8 mouse cellular contexts compared by ENCODE assay signal in the genomic region with DNA sequence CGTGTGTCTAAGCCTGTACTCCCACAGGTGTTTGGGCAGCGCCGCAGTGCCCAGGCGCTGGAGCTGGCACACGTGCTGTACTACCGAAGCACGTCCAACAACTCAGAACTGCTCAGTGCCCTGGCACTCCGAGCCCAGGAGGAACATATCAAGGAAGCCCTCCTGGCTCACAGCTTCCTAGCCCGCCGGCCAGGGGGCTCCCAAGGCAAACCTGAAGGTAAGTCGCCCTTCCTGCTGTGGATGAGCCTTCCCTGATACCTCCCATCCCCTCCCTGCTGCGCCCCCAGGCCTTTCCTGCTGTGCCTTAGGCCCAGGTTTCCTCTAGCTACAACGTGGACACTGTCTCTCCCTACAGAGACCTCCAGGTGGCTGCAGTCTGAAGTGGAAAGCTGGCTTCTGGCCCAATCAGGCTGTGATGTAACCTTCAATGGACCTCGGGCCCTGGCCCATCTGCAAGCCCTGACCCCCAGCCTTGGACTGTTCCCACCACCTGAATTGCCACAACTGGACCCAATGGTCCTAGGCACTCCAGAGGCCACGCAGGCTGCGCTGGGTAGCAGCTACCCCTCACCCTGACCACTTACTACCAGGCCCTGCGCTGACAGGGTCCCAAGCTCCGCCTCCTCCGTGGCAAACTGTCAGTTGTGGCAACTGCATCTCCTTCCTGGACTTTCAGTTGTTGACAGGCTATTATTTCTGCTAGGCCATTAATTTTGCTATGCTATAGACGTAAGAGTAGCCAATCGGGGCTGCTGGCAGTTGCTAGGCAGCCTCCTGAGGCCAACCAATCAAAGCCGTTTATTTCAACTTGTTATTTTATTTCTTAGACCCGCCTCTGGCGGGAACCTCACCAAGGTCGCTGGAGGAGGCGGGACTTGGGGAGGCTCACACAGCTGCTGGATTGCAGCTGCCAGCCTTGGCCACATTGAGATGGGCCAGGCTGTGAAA. TPM values are rescaled to one million over a fixed set of nuclear protein-coding genes. Genes with fewer than 3 reads are reported as not detected.
DNase-seq lines count a peak whose midpoint lies in the region; ATAC-seq lines count a peak whose summit lies in the region.

No protein-coding gene starts in this region.

- no peaks in the 10 kb centered on the region for H3K27me3 ChIP-seq in forebrain, embryonic 11.5 days (ENCODE audit: control insufficient read depth, insufficient read depth, low read length)
- no peaks in the 10 kb centered on the region for H3K27me3 ChIP-seq in heart, embryonic 15.5 days
- H3K27me3 ChIP-seq in liver, embryonic 11.5 days (replicated peaks; ENCODE audit: control insufficient read depth, insufficient read depth, low read length), result no peaks in the 10 kb centered on the region

- DNase-seq in 3134 (ENCODE audit: extremely low read depth, insufficient read length, low spot score), result peak; percentile 51
- DNase-seq in adrenal gland, adult 8-10 months, result peak; percentile 88
- peak; percentile 80 for DNase-seq in forebrain, embryonic 11.5 days (ENCODE audit: low spot score)
- DNase-seq in kidney, postnatal 10 days, result peak; percentile 89
- DNase-seq in liver, embryonic 11.5 days (ENCODE audit: low spot score), result peak; percentile 60
- DNase-seq in spleen, postnatal 4 days (ENCODE audit: low spot score in 2 of 2), result peak; percentile 82 to 86

- ATAC-seq in forebrain, embryonic 11.5 days (replicated peaks; ENCODE audit: low FRiP score), result peak; percentile 90
- peak; percentile 75 for ATAC-seq in heart, embryonic 15.5 days (replicated peaks; ENCODE audit: insufficient number of reproducible peaks, insufficient read depth, low FRiP score, low read depth)
- ATAC-seq in liver, embryonic 11.5 days (replicated peaks; ENCODE audit: low FRiP score), result peak; percentile 48; the same call in 1 of the 2 replicates
- peak; percentile 42 for ATAC-seq in monocyte, adult 5-6 weeks (replicated peaks; ENCODE audit: insufficient number of reproducible peaks, low FRiP score, low TSS enrichment, poor library complexity, severe bottlenecking)

- H3K9ac ChIP-seq in forebrain, embryonic 11.5 days (ENCODE audit: low read length), result peak overlapping the region; percentile 47
- peak overlapping the region; percentile 47 for H3K9ac ChIP-seq in heart, embryonic 15.5 days
- peak overlapping the region; percentile 3; the same call in 1 of the 2 replicates for H3K9ac ChIP-seq in liver, embryonic 11.5 days (ENCODE audit: low read depth, low read length)

- H3K27ac ChIP-seq in forebrain, embryonic 11.5 days (ENCODE audit: low read depth, low read length), result peak overlapping the region; percentile 84
- H3K27ac ChIP-seq in heart, embryonic 15.5 days, result peak overlapping the region; percentile 71
- H3K27ac ChIP-seq in liver, embryonic 11.5 days (ENCODE audit: low read depth, low read length), result peak overlapping the region; percentile 71

- peak overlapping the region; percentile 39 for H3K4me2 ChIP-seq in forebrain, embryonic 11.5 days (ENCODE audit: low read depth, low read length, severe bottlenecking)
- peak overlapping the region; percentile 64 for H3K4me2 ChIP-seq in heart, embryonic 15.5 days
- H3K4me2 ChIP-seq in liver, embryonic 11.5 days, result peak overlapping the region; percentile 55

- no peaks in the 10 kb centered on the region for H3K36me3 ChIP-seq in forebrain, embryonic 11.5 days (ENCODE audit: control insufficient read depth, insufficient read depth, low read length)
- peaks cover under 1% of the 10 kb centered on the region; the same call in 1 of the 2 replicates for H3K36me3 ChIP-seq in heart, embryonic 15.5 days
- H3K36me3 ChIP-seq in liver, embryonic 11.5 days (ENCODE audit: control insufficient read depth, insufficient read depth, low read length), result peaks cover 3% of the 10 kb centered on the region; the same call in 1 of the 2 replicates

- H3K4me3 ChIP-seq in forebrain, embryonic 11.5 days (ENCODE audit: low read depth, low read length), result peak overlapping the region; percentile 11
- peak overlapping the region; percentile 45 for H3K4me3 ChIP-seq in heart, embryonic 15.5 days
- peak overlapping the region; percentile 22 for H3K4me3 ChIP-seq in liver, embryonic 11.5 days (ENCODE audit: low read depth, low read length)

- 33% methylated on average over 26 of the region's 26 CpGs for WGBS in forebrain, embryonic 11.5 days
- 37% methylated on average over 26 of the region's 26 CpGs for WGBS in heart, embryonic 15.5 days
- 44% methylated on average over 26 of the region's 26 CpGs for WGBS in liver, embryonic 11.5 days

- H3K9me3 ChIP-seq in forebrain, embryonic 11.5 days (ENCODE audit: control insufficient read depth, low read length), result no peaks in the 10 kb centered on the region
- H3K9me3 ChIP-seq in heart, embryonic 15.5 days (replicated peaks), result no peaks in the 10 kb centered on the region
- no peaks in the 10 kb centered on the region for H3K9me3 ChIP-seq in liver, embryonic 11.5 days (ENCODE audit: control insufficient read depth, low read length)

- peaks cover 15% of the 10 kb centered on the region for H3K4me1 ChIP-seq in forebrain, embryonic 11.5 days (replicated peaks; ENCODE audit: control insufficient read depth, insufficient read depth, low read length)
- peaks cover 37% of the 10 kb centered on the region for H3K4me1 ChIP-seq in heart, embryonic 15.5 days (replicated peaks)
- H3K4me1 ChIP-seq in liver, embryonic 11.5 days (replicated peaks; ENCODE audit: control insufficient read depth, insufficient read depth, low read length), result peaks cover 37% of the 10 kb centered on the region

RNA-seq across cellular contexts. Expression of gene Emp3, which starts 4.9 kb away (rescaled TPM):
- total RNA-seq in adrenal gland, adult 8-10 months (2022), result 100 to 1,000 TPM; 302 to 612 (median 463) TPM
- 15.2 and 20.6 TPM in 2 replicates for polyA plus RNA-seq in forebrain, embryonic 11.5 days (2014; fragmentation: Nextera tagmentation; extraction: Ambion mirVana)
- 71.5 and 108 TPM in 2 replicates for polyA plus RNA-seq in heart, embryonic 15.5 days (2015; fragmentation: Nextera tagmentation; extraction: Ambion mirVana)
- 91.8 and 99.6 TPM in 2 replicates for polyA plus RNA-seq in liver, embryonic 11.5 days (2014; fragmentation: Nextera tagmentation; extraction: Ambion mirVana)
- total RNA-seq in monocyte, adult 5-6 weeks (2017), result 293 to 405 TPM (median 376 TPM) in 3 replicates

RNA-seq across cellular contexts. Expression of gene Ccdc114, which starts 7.5 kb away (rescaled TPM):
- 10 to 100 TPM; 17.8 to 92.8 (median 47.9) TPM for total RNA-seq in adrenal gland, adult 8-10 months (2022)
- 2.4 and 3.1 TPM in 2 replicates for polyA plus RNA-seq in forebrain, embryonic 11.5 days (2014; fragmentation: Nextera tagmentation; extraction: Ambion mirVana)
- polyA plus RNA-seq in heart, embryonic 15.5 days (2015; fragmentation: Nextera tagmentation; extraction: Ambion mirVana), result 3.4 and 3.6 TPM in 2 replicates
- 2.4 and 4.3 TPM in 2 replicates for polyA plus RNA-seq in liver, embryonic 11.5 days (2014; fragmentation: Nextera tagmentation; extraction: Ambion mirVana)
- 2.9 TPM in 2 of 3 replicates, not detected in the other for total RNA-seq in monocyte, adult 5-6 weeks (2017)

RNA-seq across cellular contexts. Expression of gene Tmem143, which starts 19.6 kb away (rescaled TPM):
- total RNA-seq in adrenal gland, adult 8-10 months (2022), result 10 to 100 TPM; 36.3 to 60.3 (median 52.9) TPM
- polyA plus RNA-seq in forebrain, embryonic 11.5 days (2014; fragmentation: Nextera tagmentation; extraction: Ambion mirVana), result 2.6 and 3.2 TPM in 2 replicates
- 6.6 and 8.0 TPM in 2 replicates for polyA plus RNA-seq in heart, embryonic 15.5 days (2015; fragmentation: Nextera tagmentation; extraction: Ambion mirVana)
- polyA plus RNA-seq in liver, embryonic 11.5 days (2014; fragmentation: Nextera tagmentation; extraction: Ambion mirVana), result 4.0 and 5.8 TPM in 2 replicates
- 4.4 to 5.6 TPM (median 4.4 TPM) in 3 replicates for total RNA-seq in monocyte, adult 5-6 weeks (2017)

RNA-seq across cellular contexts. Expression of gene Syngr4, which starts 19.8 kb away (rescaled TPM):
- total RNA-seq in adrenal gland, adult 8-10 months (2022), result under 1 TPM in 1 of 4 experiments, not detected in 3; 0.78 TPM
- polyA plus RNA-seq in forebrain, embryonic 11.5 days (2014; fragmentation: Nextera tagmentation; extraction: Ambion mirVana), result 1.1 and 2.1 TPM in 2 replicates
- polyA plus RNA-seq in heart, embryonic 15.5 days (2015; fragmentation: Nextera tagmentation; extraction: Ambion mirVana), result 0.65 and 0.76 TPM in 2 replicates
- 1.0 and 1.3 TPM in 2 replicates for polyA plus RNA-seq in liver, embryonic 11.5 days (2014; fragmentation: Nextera tagmentation; extraction: Ambion mirVana)
- not detected in 3 replicates for total RNA-seq in monocyte, adult 5-6 weeks (2017)

RNA-seq across cellular contexts. Expression of gene Grin2d, which starts 38.2 kb away (rescaled TPM):
- total RNA-seq in adrenal gland, adult 8-10 months (2022), result 1 to 10 TPM in 3 of 4 experiments, under 1 TPM in 1; 0.78 to 1.4 (median 1.2) TPM
- polyA plus RNA-seq in forebrain, embryonic 11.5 days (2014; fragmentation: Nextera tagmentation; extraction: Ambion mirVana), result 0.16 and 0.31 TPM in 2 replicates
- polyA plus RNA-seq in heart, embryonic 15.5 days (2015; fragmentation: Nextera tagmentation; extraction: Ambion mirVana), result 0.21 and 0.27 TPM in 2 replicates
- 0.13 and 0.23 TPM in 2 replicates for polyA plus RNA-seq in liver, embryonic 11.5 days (2014; fragmentation: Nextera tagmentation; extraction: Ambion mirVana)
- total RNA-seq in monocyte, adult 5-6 weeks (2017), result 0.10 TPM in 1 of 3 replicates, not detected in the others

Comparison
In these comparisons a context has a peak if more than half of its experiments do, and no peak if none do; other contexts are left out.
1. Peak in every context shown above with its lines: DNase-seq, ATAC-seq, H3K4me3 ChIP-seq and H3K27ac ChIP-seq.